Mouse (Mus musculus) thymus, postnatal 14 days (tissue): ENCODE data around the gene Jade1.

Experiments used
- DNase-seq: peaks from one replicate; pipeline ENCODE4 v3.0.0; 2021

Gene Jade1

DNA sequence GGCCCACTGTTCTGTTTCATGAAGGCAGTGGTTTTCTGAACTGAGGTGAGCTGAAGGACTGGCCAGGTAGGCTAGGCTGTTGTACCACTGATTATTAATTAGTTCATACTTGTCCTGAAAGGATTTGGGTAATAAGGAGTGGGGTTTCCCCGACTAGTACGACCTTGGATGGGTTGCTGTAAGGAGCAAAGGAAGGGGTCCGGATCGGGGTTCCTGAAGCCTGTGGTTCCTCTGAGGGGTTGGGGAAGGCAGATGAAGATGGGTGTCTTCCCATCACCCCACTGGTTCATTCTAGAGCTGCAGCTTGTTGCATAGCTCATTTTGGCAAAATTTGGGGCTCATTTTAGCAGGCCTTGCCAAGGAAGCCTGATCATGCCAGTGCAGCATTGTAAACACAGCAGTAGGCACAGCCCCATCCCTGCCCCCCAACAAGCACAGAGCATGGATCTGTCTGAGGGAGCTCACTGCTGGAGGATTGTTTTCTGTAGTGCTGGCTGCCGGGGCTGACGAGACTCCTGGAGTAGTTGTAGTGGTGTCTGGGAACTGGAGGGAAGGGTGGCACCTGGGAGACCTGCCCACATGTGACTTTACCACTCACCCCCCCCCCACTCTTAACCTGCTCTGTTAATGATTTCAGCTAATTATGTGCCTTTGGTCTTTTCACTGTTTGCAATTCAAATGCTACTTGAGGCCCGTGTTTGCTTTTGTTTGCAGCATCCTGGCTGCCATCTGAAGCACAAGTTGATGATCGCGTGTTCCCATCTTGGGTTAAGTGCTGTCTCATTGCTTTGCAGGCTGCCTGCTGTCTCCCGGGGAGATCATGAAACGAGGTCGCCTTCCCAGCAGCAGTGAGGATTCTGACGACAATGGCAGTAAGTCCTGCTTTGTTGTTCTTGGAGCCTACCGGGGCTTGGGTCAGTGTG is 25.1 kb downstream of the Jade1 start:
- no peak for DNase-seq

DNA sequence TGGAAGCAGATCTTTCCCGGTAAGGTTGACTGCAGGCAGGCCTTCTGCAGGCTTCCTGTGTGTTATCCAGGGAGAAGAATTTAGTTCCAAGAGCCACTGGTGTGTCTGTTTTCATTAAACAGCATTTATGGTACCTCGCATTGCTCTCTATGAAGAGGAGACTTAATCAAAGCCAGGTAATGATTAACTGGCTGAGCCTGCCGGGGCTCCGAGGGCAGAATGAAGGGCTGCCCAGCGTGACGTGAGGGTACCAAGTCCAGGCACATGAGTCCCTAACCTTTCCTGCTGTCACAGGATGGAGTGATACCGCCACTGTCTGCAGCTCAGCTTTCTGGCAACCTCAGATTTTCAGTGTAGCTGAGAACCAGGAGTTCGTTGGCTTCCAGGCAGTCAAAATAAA is 25.9 kb downstream of the Jade1 start:
- DNase-seq = no peak

DNA sequence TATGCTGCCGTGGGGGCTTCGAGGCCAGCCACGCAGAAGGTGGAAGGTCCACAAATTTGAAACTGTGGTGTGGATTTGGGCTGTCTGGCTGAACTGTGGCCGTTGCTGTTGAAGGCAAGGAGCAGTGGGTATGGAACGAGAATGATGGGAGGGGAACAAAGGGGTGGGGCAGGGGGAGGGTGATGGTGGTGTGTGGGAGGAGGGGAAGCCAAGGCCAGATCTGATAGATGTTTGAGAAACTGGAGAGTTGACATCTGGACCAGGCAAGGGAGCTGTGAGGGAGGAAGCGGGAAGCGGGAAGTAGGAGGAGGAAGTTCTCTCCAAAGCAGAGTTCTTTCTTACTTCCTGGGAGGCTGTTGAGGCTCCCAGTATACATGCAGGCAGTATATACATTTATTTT is 26.7 kb downstream of the Jade1 start:
- DNase-seq = no peak

DNA sequence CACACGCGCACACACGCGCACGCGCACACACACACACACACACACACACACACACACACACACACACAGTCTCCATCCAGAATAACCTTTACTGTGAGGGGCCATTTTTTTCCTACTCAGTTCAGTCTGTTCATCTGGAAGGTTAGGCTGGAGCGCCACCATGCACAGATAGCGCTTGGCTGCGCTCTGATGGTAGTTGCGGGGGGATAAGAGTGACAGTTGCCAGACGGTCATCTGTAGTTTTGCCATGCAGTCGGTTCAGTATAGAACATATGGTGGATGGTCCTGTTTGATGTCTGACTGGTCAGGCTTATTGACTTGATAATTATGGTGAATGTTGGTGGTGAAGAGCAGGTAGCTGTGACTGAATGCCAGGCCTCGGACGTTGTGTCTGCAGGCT is 27.6 kb downstream of the Jade1 start:
- no peak for DNase-seq

DNA sequence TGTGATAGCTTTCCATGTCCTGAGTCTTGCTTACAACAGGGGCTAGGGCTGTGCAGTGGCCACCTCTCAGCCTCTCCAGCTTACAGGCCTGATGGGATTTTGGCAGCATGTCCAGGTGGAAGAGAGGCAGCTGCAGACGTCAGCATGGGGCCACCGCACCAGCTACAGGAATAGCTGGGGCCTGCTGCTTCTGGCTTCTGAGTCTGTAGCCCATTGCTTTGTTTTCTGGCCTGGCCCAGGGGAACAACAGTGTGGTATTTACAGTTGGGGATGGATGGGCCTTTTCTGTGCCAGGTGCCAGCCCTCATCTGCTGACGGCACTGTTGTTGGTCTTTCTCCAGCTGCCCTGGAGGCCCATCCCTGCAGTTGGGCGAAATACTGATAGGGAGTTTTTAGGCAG is 28.1 kb downstream of the Jade1 start:
- no peak for DNase-seq

DNA sequence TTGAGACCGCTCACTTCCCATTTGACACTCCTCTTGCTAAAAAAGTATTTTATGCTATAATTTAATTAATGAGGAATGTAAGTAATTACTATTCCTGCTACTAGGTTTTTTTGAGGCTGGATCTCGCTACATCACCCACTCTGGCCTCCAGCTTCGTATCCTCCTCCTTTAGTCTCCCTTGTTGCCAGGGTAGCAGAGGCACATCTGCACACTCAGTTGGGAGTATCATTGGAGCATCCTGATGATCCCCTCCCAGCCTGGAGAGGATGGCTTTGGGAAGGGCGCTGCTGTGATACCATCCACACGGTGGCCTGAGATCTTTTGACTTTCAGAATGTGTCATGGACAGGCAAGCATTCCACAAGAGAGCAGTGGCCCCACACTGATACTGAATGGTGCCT is 30.0 kb downstream of the Jade1 start:
- no peak for DNase-seq

DNA sequence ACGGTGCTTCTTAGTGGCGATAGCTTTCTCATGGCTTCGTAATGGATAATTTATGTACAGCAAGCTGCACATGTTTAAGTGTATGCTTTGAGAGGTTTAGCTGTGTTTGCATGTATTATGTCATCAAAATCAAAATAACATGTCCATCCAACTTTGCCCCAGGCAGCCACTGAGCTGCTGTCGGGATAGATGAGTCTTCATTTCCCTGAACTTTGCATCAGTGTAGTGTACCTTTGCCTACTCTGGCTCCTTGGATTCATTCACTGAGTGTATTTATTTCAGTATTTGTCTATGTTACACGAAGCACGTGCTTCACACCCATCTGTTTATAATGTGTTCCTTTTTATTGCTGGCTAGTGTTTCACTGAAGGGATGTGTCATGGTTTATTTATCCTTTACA is 30.8 kb downstream of the Jade1 start:
- no peak for DNase-seq

DNA sequence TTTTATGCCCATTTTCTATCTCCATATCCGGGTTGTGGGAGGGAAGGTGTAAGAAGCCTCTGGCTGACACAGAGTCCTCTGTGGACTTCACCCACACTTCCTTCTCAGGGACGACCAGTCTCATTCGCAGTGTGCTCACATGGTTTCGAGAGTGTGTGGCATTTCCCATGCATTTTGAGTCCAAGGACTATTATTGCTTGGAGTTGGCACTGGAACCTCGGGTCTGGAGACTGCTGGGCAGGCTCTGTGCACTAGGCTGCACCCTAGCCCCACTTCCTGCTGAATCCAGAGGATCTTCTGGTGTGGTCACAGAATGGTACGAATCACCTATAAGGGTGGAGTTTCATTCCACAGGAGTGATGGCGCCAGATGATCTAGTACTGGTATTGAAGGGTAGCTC is 31.4 kb downstream of the Jade1 start:
- DNase-seq = no peak

DNA sequence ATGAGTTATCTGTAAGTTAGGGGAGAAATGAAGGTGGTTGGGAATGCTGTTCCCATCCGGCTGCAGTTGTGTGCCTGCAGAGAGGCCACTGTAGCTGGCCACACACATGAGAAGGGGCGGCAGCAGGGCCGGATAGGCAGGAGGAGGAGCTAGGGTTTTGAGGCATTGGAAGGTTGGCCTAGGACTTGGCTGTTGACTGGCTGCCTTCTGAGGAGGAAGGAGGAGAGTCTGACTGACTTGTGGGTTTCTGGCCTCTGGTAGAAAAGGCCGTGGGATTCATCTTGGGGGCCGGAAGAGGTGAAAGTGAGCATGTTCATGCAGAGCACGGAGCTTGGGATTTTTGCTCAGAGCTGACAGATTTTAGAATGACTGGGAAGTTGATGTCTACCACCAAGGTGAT is 32.1 kb downstream of the Jade1 start:
- peak; percentile 63 for DNase-seq

DNA sequence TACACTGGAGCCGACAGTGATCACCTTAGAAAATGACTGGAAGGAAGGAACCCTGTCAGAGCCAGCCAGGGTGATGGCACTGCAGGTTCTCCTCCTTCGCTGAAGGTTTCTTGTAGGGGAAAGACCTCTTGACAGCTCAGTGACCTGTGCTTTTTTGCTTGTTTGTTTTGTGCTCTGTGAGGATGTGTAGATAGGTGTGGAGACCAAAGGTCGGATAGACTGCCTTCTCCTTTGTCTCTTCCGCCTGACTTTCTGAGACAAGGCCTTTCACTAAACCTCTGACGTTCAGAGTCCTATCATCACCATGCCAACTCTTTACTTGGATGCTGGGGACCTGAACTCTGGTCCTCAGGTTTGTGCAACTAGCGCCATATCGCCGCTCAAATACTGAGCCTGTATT is 33.0 kb downstream of the Jade1 start:
- no peak for DNase-seq

DNA sequence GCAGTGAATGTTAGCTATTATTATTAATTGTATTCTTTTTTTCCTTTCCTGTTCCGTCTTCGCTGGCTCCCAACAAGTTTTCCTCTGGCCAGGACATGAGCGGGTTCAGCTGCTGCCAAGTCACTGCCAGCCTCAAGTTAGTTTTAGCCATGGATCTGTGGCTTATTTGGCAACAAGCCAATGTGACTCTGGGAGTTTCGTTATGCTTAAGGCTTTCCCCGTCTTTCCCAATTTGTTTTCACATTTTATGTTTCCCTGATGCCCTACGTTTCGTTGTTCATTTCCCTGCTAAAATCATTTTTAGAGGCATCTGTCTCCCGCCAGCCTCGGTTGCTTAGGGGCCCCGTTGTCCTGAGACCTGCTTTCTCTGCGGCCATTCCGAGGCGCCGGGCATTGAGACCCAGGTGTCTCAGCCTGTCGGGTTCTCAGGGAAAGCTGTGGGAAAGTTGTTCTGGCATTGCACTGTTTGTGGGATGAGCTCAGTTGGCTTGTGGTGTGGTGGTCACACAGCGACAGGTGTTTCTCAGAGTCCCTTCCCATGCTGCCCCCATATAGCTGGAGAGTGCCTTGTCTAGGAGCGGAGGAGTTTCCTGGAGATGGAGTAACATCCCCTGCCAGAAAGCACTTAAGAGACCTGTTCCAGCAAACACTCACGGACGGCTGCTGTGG is 33.8 kb downstream of the Jade1 start:
- no peak for DNase-seq

DNA sequence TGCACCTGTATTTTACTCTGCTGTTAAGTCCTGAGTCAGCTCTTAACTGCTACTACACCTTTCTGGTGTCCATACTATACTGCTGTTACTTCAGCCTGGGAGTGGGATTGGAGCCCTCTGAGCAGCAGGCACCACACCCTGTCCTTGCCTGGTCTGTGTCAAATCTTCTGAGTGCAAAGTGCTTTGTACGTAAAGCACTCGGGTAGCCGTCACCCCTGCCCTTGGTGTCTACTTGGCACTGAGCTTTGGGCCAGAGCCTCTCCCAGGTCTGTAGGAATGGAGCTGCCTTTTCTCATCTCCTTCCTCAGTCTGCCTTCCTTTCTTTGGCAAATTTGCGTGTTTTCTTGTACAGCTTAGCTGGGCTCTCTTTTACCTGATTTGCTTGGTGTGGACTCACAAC is 34.5 kb downstream of the Jade1 start:
- no peak for DNase-seq

DNA sequence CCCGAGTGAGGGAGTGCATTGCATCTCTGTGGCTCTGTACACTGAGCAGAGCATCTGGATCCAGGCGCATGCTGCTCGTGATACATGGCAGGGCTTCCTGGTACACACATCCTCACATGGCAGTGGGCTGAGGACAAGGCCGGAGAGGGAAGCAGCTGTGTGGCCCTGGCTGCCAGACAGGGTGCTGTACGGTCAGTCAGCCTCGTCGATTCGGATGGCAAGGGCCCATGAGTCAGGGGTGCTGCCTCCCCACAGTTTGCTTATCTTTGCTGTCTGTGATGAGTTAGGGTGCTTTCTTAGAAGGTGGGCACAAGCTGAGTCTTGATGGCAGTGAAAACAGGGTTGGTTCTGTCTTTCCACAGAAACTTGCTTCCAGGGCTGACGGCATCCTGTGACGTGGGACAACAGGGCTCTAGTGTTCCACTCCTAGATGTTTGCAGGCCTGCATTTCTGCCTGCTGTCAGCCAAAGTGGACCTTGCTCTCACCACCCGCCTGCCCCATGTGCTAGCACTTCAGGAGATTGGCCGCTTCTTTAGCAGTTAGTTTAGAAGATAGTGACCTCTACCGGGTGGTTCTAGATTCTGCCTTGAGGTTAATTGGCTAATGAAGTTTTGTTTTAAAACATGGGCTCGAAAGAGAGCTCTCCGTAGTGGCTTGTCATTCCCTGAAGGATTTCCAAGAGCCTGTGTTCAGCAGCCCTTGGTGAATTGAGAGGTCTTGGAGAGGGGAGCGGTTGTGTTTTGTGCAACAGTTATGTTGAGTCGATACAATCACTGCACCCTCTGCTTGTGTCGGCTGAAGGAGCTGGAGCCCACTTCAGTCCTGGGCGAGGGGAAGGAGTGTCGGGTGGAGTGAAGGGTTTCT is 35.4 kb downstream of the Jade1 start:
- no peak for DNase-seq

DNA sequence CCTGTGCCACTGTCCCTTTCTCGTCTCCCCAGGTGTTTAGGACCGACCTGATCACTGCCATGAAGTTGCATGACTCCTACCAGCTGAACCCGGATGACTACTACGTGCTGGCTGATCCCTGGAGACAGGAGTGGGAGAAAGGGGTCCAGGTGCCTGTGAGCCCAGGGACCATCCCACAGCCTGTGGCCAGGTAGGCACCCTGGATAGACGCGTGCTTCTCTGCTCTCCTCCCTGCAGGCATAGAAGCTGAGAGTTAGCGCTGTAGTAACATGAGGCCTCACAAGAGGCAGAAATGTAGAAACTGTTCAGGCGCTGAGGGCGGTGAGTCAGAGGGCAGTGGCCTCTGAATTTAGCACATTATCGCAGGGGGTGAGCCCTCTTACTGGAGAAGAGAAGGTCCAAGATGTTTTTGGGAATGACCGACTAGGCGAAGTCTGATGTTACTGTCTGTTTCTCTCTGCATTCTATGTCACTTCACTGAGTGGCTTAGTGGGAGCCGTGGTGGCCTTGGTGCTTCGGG is 36.2 kb downstream of the Jade1 start:
- no peak for DNase-seq

DNA sequence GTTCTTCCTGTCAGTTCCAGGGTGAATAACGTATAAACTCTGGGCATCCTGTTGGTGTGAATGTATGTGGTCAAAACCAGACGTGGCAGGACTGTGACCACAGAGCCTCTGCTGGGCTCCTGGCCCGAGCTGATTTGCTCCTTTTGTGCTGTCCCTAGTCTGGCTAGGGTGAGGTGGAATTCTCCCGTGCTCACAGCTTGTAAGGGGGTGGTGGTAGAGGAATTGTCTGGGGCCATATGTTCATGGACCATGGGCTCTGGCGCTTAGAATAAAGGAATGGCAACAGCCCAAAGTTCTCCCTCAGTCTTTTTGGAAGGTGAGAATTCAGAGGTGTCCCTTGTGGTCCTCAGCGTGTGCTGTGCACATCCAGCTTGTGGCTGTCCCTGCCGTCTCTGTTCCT is 37.3 kb downstream of the Jade1 start:
- no peak for DNase-seq

DNA sequence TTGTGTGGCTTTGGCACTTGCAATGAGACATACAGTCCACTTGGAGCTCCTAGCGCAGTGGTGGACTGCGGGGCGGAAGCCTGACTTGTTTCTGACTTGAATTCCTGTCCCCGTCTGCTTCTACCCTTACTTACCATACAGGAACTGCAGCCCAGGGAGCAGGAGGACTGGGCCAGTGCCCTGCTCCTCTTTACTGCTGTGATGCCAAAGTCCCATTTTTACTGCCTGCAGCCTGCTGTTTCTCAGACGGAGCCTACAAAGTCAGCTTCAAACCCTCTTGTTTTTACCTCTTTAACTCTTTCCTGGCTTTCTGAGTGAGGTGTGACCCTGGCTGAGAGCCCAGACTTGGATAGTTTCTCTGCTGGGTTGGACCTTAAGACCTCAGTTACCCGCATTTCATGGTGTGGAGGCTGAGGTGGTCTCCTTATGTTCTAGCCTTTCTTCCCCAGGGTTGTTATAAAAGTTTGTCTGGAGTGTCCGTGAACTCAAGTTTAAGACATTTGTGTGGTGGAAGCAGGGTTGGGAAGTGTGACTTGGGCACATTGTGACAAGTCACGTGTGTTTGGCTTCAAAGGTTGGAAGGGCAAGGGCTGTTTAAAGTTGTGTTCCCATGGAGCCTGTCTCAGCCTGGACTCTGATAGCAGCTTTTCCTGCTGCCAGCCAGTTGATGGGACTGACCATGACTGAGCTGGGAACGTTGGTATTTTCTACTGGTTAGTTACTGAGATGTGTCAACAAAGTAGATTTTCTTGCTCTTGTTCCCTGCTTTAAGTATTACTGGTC is 38.8 kb downstream of the Jade1 start:
- DNase-seq = no peak

DNA sequence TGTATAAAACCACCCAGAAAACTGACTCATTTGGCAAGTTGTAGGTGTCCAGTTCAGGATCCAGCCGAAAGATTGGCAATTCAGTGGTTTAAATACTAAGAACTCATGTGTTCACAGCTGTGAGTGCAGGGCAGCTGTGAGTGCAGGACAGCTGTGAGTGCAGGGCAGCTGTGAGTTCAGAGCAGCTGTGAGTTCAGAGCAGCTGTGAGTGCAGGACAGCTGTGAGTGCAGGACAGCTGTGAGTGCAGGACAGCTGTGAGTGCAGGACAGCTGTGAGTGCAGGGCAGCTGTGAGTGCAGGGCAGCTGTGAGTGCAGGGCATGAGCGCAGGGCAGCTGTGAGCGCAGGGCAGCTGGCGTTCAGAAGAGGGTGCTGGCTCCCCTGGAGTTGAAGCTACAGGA is 39.5 kb downstream of the Jade1 start:
- DNase-seq = no peak

DNA sequence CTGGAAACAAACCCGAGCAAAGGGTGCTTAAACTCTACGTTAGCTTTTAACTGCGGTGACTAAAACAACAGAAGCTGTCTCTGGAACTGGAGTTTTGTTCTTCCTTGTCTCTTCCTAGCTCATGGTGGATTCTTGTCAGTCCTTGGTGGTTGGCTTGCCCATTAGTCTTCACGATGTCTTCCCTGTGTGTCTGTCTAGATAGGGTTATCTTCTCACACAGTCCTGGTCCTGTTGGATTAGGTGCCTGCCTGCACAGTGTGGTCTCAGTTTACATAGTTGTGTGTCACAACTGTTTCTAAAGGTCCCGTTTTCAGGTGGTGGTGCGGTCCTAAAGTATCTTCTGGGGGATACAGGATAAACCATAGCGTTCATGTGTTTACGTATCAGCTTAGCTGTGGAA is 41.5 kb downstream of the Jade1 start:
- DNase-seq = no peak

DNA sequence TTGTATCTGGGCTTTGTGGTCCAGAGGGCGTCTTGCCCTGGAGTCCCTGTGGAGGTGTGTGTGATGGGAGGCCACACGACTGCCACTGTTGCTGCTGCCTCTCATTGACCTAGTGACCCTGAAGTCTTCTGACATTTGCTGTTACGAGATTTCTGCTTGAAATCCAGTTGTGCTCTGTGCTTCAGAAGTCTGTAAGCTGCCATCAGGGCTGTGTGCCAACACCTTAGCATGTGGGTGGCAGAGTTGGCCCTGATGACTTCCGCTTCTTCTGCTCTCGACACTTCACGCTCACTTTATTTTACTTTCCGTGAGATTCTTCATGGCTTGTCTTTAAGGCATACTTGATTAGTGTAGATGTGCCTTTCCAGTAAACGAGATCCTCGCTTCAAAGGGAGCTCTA is 42.9 kb downstream of the Jade1 start:
- DNase-seq = no peak

DNA sequence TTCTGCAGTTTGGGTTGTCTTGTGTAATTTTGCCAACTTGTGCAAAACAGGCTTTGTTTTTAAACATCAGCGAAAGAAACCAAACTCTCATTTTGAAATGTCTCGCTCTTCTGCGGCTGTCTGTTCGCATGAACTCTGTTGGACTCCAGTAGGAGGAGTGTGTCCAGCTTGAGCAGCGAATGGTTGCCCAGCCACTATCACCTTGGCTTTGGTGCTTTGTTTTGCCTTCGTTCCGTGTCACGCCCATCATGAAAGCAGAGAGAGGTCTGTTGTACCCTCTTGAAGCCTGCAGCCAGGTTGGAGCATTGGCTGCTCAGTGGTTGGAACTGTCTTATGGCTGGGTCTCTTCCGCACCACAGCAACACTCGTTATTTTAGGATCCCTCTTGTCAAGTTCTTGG is 43.7 kb downstream of the Jade1 start:
- no peak for DNase-seq

DNA sequence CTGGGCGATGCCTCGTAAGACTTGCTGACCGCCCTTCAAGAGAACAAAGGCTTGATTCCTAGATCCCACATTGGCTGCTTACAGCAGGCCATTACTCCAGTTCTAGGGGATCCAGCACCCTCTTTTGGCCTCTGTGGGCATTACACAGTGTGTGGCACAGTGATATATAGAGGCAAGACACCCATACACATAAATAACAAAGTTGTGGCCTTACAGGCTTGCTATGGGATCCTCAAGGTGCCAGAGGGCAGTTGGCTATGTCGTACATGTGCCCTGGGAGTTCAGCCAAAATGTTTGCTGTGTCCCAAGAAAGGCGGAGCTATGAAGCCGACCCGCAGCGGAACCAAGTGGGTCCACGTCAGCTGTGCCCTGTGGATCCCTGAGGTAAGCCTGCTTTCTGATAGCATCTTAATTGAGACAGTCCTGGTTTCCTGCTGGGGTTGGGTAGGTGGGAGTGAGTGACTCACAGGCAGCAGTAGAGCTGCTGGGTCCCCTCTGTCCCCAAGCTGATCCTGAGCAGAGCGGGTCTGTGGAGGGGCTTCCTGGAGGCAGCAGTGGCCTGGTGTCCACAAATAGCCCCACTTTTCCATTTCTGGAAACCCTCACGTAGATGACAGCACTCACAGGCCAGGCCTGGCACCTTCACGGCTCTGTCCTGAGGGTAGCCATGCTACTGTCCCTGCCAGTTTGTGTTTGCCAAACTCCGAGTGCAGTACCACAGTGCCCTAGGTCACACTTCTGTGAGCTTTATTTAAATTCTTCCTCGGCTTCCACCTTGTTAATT is 44.5 kb downstream of the Jade1 start:
- DNase-seq = peak; percentile 66
